Mouse (Mus musculus): ENCODE measurements at regions not wholly inside any gene's neighbourhood (a gene's known extent, or its start where the extent isn't known, plus 50 kb on each side); places are given as distances from the start of the nearest gene placed in this dataset.

GRCm38 (mm10) chr16:95057596-95057995, 60.1 kb upstream of the Kcnj6 start:
- no peak for DNase-seq

- no peak for DNase-seq
These were observed 66.9 kb upstream of the Kcnj6 start for GRCm38 (mm10) chr16:95064423-95064822.

GRCm38 (mm10) chr16:95066687-95067086, 69.2 kb upstream of the Kcnj6 start:
- DNase-seq, result no peak

GRCm38 (mm10) chr16:95092471-95093221, 95.1 kb upstream of the Kcnj6 start:
- DNase-seq, result no peak

- no peak for DNase-seq
These were observed 96.3 kb upstream of the Kcnj6 start for GRCm38 (mm10) chr16:95093753-95094152.

- DNase-seq, result no peak
These were observed 103.5 kb upstream of the Kcnj6 start for GRCm38 (mm10) chr16:95100954-95101353.

- no peak for DNase-seq
These were observed 120.0 kb upstream of the Kcnj6 start for GRCm38 (mm10) chr16:95117531-95117930.

GRCm38 (mm10) chr16:95119293-95119692, 121.8 kb upstream of the Kcnj6 start:
- DNase-seq, result no peak

GRCm38 (mm10) chr16:95122048-95122447, 124.5 kb upstream of the Kcnj6 start:
- no peak for DNase-seq

GRCm38 (mm10) chr16:95127616-95128015, 129.7 kb upstream of the Kcnj15 start:
- DNase-seq, result no peak

GRCm38 (mm10) chr16:95131815-95132214, 125.5 kb upstream of the Kcnj15 start:
- no peak for DNase-seq

- no peak for DNase-seq
These were observed 118.5 kb upstream of the Kcnj15 start for GRCm38 (mm10) chr16:95138809-95139208.

- no peak for DNase-seq
These were observed 115.6 kb upstream of the Kcnj15 start for GRCm38 (mm10) chr16:95141510-95142394.

GRCm38 (mm10) chr16:95150499-95150898, 106.9 kb upstream of the Kcnj15 start:
- DNase-seq, result no peak

- no peak for DNase-seq
These were observed 105.9 kb upstream of the Kcnj15 start for GRCm38 (mm10) chr16:95151499-95151898.

GRCm38 (mm10) chr16:95151914-95152313, 105.4 kb upstream of the Kcnj15 start:
- DNase-seq, result no peak

- DNase-seq, result no peak
These were observed 104.5 kb upstream of the Kcnj15 start for GRCm38 (mm10) chr16:95152742-95153383.

- DNase-seq, result peak; percentile 34
These were observed 89.0 kb upstream of the Kcnj15 start for GRCm38 (mm10) chr16:95168349-95168748.

GRCm38 (mm10) chr16:95169346-95169745, 88.0 kb upstream of the Kcnj15 start:
- no peak for DNase-seq

GRCm38 (mm10) chr16:95180562-95180961, 76.8 kb upstream of the Kcnj15 start:
- DNase-seq, result no peak

GRCm38 (mm10) chr16:95185341-95185740, 72.0 kb upstream of the Kcnj15 start:
- no peak for DNase-seq

- DNase-seq, result peak; percentile 8
These were observed 68.2 kb upstream of the Kcnj15 start for GRCm38 (mm10) chr16:95189114-95189513.

GRCm38 (mm10) chr16:95194151-95194550, 63.2 kb upstream of the Kcnj15 start:
- DNase-seq, result no peak

GRCm38 (mm10) chr16:95196141-95196540, 61.2 kb upstream of the Kcnj15 start:
- no peak for DNase-seq
